Mouse (Mus musculus): ENCODE measurements around the gene 4933434E20Rik. TPM values are rescaled to one million over a fixed set of nuclear protein-coding genes. Genes with fewer than 3 reads are reported as not detected.

4933434E20Rik gene
- polyA plus RNA-seq (2012; rRNA removed): 112 and 116 TPM in 2 replicates

DNA sequence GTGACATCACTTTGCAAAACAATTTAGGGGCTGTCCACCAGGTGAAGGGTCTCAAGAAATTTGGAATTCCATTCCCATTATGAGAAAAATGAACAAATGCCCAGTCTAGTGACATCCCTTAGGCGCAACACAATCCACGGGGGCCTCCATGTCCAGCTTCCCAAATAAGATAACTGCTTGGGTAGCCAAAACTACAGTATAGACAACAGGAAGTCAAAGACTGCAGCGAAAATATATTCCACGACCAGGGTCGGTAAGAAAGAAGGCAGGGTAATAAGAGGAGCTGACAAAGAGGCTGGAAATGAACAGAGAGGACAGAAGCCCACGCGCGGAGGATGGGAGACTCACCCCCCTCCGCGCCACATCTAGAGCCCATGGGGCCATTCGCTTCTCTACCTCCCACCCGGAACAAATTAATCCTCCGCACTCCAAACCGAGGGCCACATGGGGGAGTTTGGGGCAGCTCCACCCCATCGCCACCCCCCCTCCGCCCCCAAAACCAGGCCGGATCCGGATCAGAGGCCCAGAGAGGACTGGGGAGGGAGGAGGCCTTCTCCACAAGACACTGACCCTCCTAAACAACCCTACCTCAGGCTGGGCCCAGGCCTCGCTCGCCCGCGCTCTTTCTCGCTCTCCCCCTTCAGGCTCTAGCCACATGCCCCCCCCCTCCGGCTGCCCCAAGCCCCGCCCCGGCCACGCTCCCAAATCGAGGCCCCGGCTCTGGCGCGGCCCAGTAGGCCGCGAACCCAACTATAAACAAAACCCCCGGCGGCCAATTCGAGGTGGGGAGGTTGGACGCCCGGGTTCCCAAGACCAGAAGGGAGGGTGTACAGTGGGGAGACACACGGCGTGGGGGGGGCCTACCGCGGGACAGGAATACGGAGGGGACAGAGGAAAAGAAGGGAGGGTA lies at the start of gene 4933434E20Rik:
4933434E20Rik (plus strand) TSS at position 196 of the 910 bp plus-strand sequence.
- Histone ChIP-seq H3K27me3 (ENCODE audit: control insufficient read depth, insufficient read depth, low read length) (no peaks in the 10 kb centered on the region), H3K4me3 (replicated peaks; ENCODE audit: insufficient read depth, low read depth, low read length) (peak within 1 kb of the TSS; percentile 95), H3K27ac (ENCODE audit: insufficient read depth, low read length) (peak within 1 kb of the TSS; percentile 79; the same call in 1 of the 2 replicates), H3K4me1 (ENCODE audit: control insufficient read depth, insufficient read depth, low read length) (peaks cover 8% of the 10 kb centered on the region)
- under 1% methylated on average over 41 of the region's 43 CpGs for WGBS
- peak in 1 of 2 experiments; percentile 16 for DNase-seq
- TF ChIP-seq POLR2A (IDR thresholded peaks at IDR 0.05; ENCODE audit: borderline replicate concordance, insufficient read depth, low read length) (no peak), CTCF (IDR thresholded peaks at IDR 0.05; ENCODE audit: borderline replicate concordance, insufficient read depth, low read depth, low read length) (no peak)

DNA sequence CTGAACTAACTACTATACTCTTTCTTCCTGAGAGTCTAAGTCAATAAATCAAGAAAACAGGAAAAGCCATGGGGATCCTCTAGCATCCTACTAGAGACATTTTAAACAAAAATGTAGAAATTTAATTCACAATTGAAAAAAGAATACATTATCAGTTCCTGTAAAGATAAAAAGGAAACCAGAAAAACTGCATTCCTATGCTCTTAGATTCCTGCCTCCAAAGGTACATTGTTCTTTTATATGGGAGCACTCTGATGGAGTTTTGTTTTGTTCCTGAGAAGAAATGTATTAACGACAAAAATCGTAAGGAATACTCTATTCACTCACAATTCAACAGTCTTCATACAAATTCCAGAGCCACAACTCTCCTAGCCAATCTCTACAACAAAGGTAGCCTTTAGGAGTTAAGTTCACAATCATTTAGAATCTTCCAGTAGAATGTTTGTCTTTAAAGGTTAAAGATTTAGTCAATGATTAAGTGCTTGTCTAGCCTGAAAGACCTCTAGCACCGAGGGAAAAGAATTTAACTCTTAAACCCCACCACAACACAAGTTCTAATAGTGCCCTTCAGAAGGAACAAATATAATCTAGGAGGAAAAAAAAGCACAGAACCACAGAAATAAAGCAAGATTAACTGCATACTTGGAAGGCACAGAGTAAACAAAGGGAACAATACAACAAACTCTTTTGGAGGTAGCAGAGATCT lies 47.2 kb upstream of the 4933434E20Rik start:
- Histone ChIP-seq H3K4me1 (ENCODE audit: control insufficient read depth, insufficient read depth, low read length) (no peaks in the 10 kb centered on the region), H3K27ac (ENCODE audit: insufficient read depth, low read length) (no peak overlapping the region), H3K27me3 (ENCODE audit: control insufficient read depth, insufficient read depth, low read length) (no peaks in the 10 kb centered on the region), H3K4me3 (replicated peaks; ENCODE audit: insufficient read depth, low read depth, low read length) (no peak overlapping the region)
- WGBS: 85% methylated on average over 3 of the region's 3 CpGs
- DNase-seq: no peak
- TF ChIP-seq CTCF (IDR thresholded peaks at IDR 0.05; ENCODE audit: borderline replicate concordance, insufficient read depth, low read depth, low read length) (no peak), POLR2A (IDR thresholded peaks at IDR 0.05; ENCODE audit: borderline replicate concordance, insufficient read depth, low read length) (no peak)

DNA sequence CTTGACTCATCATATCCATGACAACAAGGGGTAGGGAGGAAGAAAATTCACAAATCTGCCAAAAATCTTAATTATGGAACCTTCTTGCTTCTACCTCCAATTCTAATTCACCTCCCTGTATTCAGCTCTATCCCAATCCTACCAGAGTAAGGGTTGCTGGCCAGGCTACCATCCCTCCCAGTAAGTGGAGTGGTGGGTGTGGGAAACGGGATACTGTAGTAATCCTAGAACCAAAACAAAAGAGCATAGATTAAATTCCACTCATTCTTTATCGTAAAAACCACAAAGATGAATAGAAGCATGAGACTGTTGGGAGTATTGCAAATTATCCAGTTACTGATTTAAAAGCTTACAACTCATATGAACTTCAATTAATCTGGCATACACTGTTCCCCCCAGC lies 41.1 kb upstream of the 4933434E20Rik start:
- Histone ChIP-seq H3K4me3 (replicated peaks; ENCODE audit: insufficient read depth, low read depth, low read length) (no peak overlapping the region), H3K27ac (ENCODE audit: insufficient read depth, low read length) (no peak overlapping the region), H3K4me1 (ENCODE audit: control insufficient read depth, insufficient read depth, low read length) (no peaks in the 10 kb centered on the region), H3K27me3 (ENCODE audit: control insufficient read depth, insufficient read depth, low read length) (no peaks in the 10 kb centered on the region)
- DNase-seq: no peak
- 85% methylated on average over 2 of the region's 2 CpGs for WGBS
- no peak for TF ChIP-seq POLR2A (IDR thresholded peaks at IDR 0.05; ENCODE audit: borderline replicate concordance, insufficient read depth, low read length)
- no peak for TF ChIP-seq CTCF (IDR thresholded peaks at IDR 0.05; ENCODE audit: borderline replicate concordance, insufficient read depth, low read depth, low read length)

DNA sequence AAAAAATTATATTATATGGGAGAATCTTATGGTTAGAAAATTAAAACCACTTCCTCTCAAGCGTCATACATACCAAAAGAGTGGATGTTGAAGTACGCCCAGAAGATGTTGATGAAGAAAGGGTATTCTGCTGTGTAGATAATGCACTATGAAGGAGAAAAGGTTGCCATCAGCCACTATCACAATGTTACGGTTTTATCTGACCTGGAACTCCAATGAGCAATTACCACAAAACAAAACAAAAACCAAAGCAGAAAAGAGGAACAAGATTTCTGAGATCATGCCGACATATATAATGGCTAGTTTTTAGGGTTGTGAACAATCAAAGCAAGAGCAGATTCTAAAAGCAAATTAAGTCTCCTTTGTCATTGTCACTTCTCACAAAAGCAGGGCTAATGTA lies 34.8 kb upstream of the 4933434E20Rik start:
- H3K4me3 ChIP-seq (replicated peaks; ENCODE audit: insufficient read depth, low read depth, low read length): no peak overlapping the region
- DNase-seq: no peak
- H3K27me3 ChIP-seq (ENCODE audit: control insufficient read depth, insufficient read depth, low read length): no peaks in the 10 kb centered on the region
- TF ChIP-seq CTCF (IDR thresholded peaks at IDR 0.05; ENCODE audit: borderline replicate concordance, insufficient read depth, low read depth, low read length) (no peak), POLR2A (IDR thresholded peaks at IDR 0.05; ENCODE audit: borderline replicate concordance, insufficient read depth, low read length) (no peak)
- no peaks in the 10 kb centered on the region for H3K4me1 ChIP-seq (ENCODE audit: control insufficient read depth, insufficient read depth, low read length)
- WGBS: 96% methylated on average over 4 of the region's 4 CpGs
- H3K27ac ChIP-seq (ENCODE audit: insufficient read depth, low read length): no peak overlapping the region

DNA sequence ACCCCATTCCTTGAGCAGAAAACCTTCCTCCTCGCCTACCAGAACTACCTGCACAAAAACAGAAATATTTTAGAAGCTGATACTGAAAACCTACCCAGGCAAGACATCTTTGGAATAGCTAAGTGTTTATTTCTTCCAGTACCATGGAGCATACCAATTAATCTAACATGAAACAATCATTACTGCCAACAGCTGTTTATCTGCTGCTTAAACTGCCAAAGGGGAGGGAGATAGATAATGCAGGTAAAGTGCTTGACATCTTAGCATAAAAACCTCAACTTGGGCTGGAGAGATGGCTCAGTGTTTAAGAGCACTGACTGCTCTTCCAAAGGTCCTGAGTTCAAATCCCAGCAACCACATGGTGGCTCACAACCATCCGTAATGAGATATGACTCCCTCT lies 16.8 kb upstream of the 4933434E20Rik start:
- Histone ChIP-seq H3K4me3 (replicated peaks; ENCODE audit: insufficient read depth, low read depth, low read length) (no peak overlapping the region), H3K27ac (ENCODE audit: insufficient read depth, low read length) (no peak overlapping the region), H3K4me1 (ENCODE audit: control insufficient read depth, insufficient read depth, low read length) (no peaks in the 10 kb centered on the region), H3K27me3 (ENCODE audit: control insufficient read depth, insufficient read depth, low read length) (no peaks in the 10 kb centered on the region)
- WGBS: 97% methylated on average over 2 of the region's 2 CpGs
- no peak for DNase-seq
- TF ChIP-seq CTCF (IDR thresholded peaks at IDR 0.05; ENCODE audit: borderline replicate concordance, insufficient read depth, low read depth, low read length): no peak
- TF ChIP-seq POLR2A (IDR thresholded peaks at IDR 0.05; ENCODE audit: borderline replicate concordance, insufficient read depth, low read length): no peak

DNA sequence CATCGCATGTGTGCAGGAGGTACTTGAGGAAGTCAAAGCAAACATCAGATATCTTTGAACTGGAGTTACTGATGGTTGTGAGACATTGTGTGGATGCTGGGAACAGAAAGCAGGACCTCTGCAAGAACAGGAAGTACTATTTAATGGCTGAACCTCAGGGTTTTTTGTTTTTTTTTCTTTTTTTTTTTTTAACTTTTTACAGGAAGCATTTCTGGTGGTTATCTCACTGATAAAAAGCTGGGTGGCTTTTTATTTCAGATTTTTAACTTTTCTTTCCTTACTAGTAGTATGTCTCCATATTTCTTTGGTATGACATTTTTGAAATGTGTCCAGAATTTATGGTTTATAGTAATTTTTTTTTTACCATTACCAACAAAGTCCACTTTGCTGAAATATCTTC lies 15.2 kb upstream of the 4933434E20Rik start:
- no peak for TF ChIP-seq POLR2A (IDR thresholded peaks at IDR 0.05; ENCODE audit: borderline replicate concordance, insufficient read depth, low read length)
- no peak for TF ChIP-seq CTCF (IDR thresholded peaks at IDR 0.05; ENCODE audit: borderline replicate concordance, insufficient read depth, low read depth, low read length)
- H3K27me3 ChIP-seq (ENCODE audit: control insufficient read depth, insufficient read depth, low read length): no peaks in the 10 kb centered on the region
- WGBS: 96% methylated on average over 1 of the region's 1 CpGs

DNA sequence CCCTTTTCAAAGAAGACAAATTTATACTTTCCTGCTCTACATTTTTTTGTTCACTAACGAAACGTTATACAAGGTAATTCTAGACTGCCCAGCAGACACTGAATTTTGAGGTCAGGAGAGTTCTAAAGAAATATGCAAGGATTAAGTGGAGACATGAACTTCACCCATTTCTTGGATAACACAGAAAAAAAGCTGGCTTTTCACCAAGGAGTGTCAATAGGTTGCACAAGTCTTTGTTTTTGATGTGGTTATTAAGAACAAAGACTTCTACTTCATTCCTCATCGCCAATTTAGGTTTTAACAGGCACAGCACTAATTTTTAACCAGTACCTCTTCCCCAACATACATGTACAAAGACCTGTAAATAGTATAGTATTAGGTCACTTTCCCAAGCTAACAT lies 1.7 kb upstream of the 4933434E20Rik start:
- TF ChIP-seq CTCF (IDR thresholded peaks at IDR 0.05; ENCODE audit: borderline replicate concordance, insufficient read depth, low read depth, low read length): no peak
- no peak for TF ChIP-seq POLR2A (IDR thresholded peaks at IDR 0.05; ENCODE audit: borderline replicate concordance, insufficient read depth, low read length)
- no peak overlapping the region for H3K4me3 ChIP-seq (replicated peaks; ENCODE audit: insufficient read depth, low read depth, low read length)
- no peak for DNase-seq
- WGBS: 50% methylated on average over 3 of the region's 3 CpGs
- H3K4me1 ChIP-seq (ENCODE audit: control insufficient read depth, insufficient read depth, low read length): peaks cover 5% of the 10 kb centered on the region; the same call in 1 of the 2 replicates
- no peak overlapping the region for H3K27ac ChIP-seq (ENCODE audit: insufficient read depth, low read length)
- H3K27me3 ChIP-seq (ENCODE audit: control insufficient read depth, insufficient read depth, low read length): no peaks in the 10 kb centered on the region

More for the DNA sequence above, 15.2 kb upstream of the 4933434E20Rik start:
- Histone ChIP-seq H3K4me1 (ENCODE audit: control insufficient read depth, insufficient read depth, low read length) (no peaks in the 10 kb centered on the region), H3K27ac (ENCODE audit: insufficient read depth, low read length) (no peak overlapping the region), H3K4me3 (replicated peaks; ENCODE audit: insufficient read depth, low read depth, low read length) (no peak overlapping the region)
- DNase-seq: no peak
